Mouse (Mus musculus): ENCODE results near the gene S100a8.

Gene S100a8

GRCm38 (mm10) chr3:90683929-90684328, 15.2 kb downstream of the S100a8 start:
- DNase-seq, result no peak

DNA sequence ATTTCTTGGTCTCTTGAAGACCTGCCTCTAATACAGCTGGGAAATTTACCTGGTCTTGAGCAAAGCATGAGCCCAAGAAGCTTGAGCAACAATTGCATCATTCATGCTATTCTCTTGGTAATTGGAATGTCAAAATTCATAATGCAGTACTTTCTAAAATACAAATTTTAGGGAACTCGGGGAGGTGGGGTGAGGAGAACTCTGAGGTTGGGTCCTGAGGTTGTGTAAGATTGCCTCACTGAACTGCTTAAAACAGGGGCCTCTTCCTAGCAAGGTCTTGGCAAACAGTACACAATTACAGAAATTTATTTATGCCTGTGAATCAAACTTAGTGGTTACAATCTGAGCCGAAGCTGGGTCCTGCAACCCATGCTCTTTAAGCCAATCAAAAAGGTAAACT, 18.1 kb downstream of the S100a8 start:
- DNase-seq, result no peak

GRCm38 (mm10) chr3:90693496-90693895, 24.7 kb downstream of the S100a8 start:
- no peak for DNase-seq

DNA sequence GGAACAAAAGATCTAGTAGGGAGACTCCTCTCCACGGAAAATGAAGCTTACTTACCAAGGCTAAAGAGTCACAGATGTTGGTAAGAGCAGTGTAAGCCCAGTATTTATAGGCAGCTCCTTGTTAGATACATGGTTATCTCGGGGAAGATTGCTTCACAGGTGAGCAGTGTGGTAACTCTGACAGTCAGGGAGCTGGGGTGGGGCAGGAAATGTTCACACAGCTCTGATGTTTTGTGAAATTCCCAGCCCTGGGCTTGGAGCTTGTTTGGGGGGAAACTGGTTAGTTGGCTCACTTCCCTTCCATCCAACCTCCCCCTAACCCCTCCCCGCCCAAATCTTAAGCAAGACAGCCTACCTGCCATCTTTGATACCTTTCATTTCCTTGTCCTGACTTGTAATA, 26.8 kb downstream of the S100a8 start, which contains the start of gene S100a9:
Gene S100a9, minus strand, starts transcription at position 109 of the 400 bp plus-strand sequence.
- no peak for DNase-seq

- DNase-seq, result no peak
These were observed 33.5 kb downstream of the S100a8 start for GRCm38 (mm10) chr3:90702244-90702643.

- peak; percentile 13 for DNase-seq
These were observed 39.9 kb downstream of the S100a8 start for GRCm38 (mm10) chr3:90708523-90709202.

DNA sequence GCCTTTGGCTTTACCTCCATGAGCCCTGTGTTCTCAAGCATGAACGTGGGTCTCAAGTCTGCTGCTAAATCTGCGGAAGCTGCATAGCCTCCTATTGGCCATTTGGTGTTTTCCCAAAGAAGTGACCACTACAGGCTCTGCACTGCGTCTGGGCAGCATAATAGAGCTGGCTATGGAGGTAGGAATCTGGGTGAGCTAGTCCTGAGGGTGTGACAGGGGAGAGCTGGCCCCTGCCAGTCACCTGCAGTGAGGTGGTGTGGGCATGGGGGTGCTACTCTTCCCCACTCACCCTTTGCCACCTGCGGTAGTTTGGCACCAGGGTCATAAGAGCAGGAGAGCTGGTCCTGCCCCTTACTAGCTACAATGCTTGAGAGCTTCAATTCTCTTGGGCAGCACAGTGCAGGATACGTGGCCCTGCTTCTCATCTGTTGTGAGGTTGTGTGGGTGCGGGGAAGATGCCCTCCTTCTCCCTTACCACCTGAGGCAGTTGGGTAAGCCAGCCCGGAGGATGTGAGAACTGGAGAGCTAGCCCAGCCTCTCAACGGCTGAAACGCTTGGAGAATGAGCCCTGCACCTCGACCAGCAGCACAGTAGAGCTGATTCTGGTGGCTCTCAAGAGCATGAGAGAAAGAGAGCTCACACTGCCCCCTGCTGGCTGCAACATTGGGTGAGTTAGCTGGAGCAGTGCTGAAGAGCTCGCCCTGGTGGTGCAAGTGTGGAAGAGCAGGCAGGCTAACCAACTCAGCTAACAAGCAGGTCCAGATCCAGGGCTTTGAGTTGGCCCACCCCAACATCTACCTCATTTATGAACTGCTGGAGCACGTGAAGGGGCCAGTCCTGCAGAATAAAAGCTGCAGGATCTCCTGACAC, 41.0 kb downstream of the S100a8 start:
- DNase-seq, result peak; percentile 86

All from thymus, postnatal 14 days (tissue).